Mouse (Mus musculus) forebrain, embryonic 11.5 days (tissue): ENCODE measurements around the gene Tshz3. TPM values are rescaled to one million over a fixed set of nuclear protein-coding genes. Genes with fewer than 3 reads are reported as not detected.
A peak's percentile ranks its signal among the peaks of the same experiment; 100 is the strongest.

Experiments used
- ATAC-seq: fragments of 200-750 bp; cut with Nextera tagmentation; replicated peaks from 2 replicates; pipeline ENCODE4 v1.8.0; 2017; ENCODE audit warnings: moderate TSS enrichment; ENCODE audit not compliant: low FRiP score
- DNase-seq: peaks from one replicate; pipeline ENCODE4 v3.0.0-alpha.2; 2017; ENCODE audit warnings: low spot score
- H3K27ac ChIP-seq: fragments of 300-500 bp; sonication (generic); 2 replicates; pipeline ENCODE4 v1.5.1; 2014; ENCODE audit warnings: low read depth, low read length
- H3K27me3 ChIP-seq: fragments of 300-500 bp; sonication (generic); 2 replicates; pipeline ENCODE4 v1.6.1; 2014; ENCODE audit warnings: mild to moderate bottlenecking, low read length, mixed read lengths; ENCODE audit not compliant: control insufficient read depth, insufficient read depth
- H3K36me3 ChIP-seq: fragments of 300-500 bp; sonication (generic); 2 replicates; pipeline ENCODE4 v1.6.1; 2014; ENCODE audit warnings: mild to moderate bottlenecking, low read length, moderate library complexity, mixed read lengths; ENCODE audit not compliant: control insufficient read depth, insufficient read depth
- H3K4me1 ChIP-seq: fragments of 300-500 bp; sonication (generic); replicated peaks from 2 replicates; pipeline ENCODE4 v1.6.1; 2014; ENCODE audit warnings: low read length, mixed read lengths; ENCODE audit not compliant: control insufficient read depth, insufficient read depth
- H3K4me2 ChIP-seq: fragments of 300-500 bp; sonication (generic); 2 replicates; pipeline ENCODE4 v1.6.1; 2014; ENCODE audit warnings: low read depth, mild to moderate bottlenecking, low read length, moderate library complexity, mixed read lengths; ENCODE audit not compliant: severe bottlenecking
- H3K4me3 ChIP-seq: fragments of 300-500 bp; sonication (generic); 2 replicates; pipeline ENCODE4 v1.5.1; 2014; ENCODE audit warnings: low read depth, low read length
- H3K9ac ChIP-seq: fragments of 300-500 bp; sonication (generic); 2 replicates; pipeline ENCODE4 v1.6.1; 2014; ENCODE audit warnings: low read length
- H3K9me3 ChIP-seq: fragments of 300-500 bp; sonication (generic); 2 replicates; pipeline ENCODE4 v1.6.1; 2016; ENCODE audit warnings: low read length, mixed read lengths; ENCODE audit not compliant: control insufficient read depth
- WGBS: fragments of 180-500 bp; shearing (Covaris S2); extraction: QIAGEN DNeasy Blood & Tissue Kit; methylation state at CpG from one replicate; pipeline ENCODE4 v1.1.7; 2014; 5-methylcytosine and 5-hydroxymethylcytosine counted together
- polyA plus RNA-seq: library from polyadenylated mRNA; unstranded; fragments of >200 nt; fragmentation: Nextera tagmentation; extraction: Ambion mirVana; gene quantifications from 2 replicates; pipeline ENCODE4 v1.2.1, GENCODE M21; 2014

The Tshz3 gene
- polyA plus RNA-seq, 1 experiment from 2014 or later, result 10.0 TPM

- no peaks in the 10 kb centered on the region for H3K27me3 ChIP-seq
- H3K4me2 ChIP-seq, result no peak overlapping the region
- no peaks in the 10 kb centered on the region for H3K9me3 ChIP-seq
- no peak overlapping the region for H3K4me3 ChIP-seq
- WGBS, result 30% methylated on average over 6 of the region's 6 CpGs
- no peak overlapping the region for H3K27ac ChIP-seq
- H3K4me1 ChIP-seq, result no peaks in the 10 kb centered on the region; the same call in 1 of the 2 replicates
- DNase-seq (no peak), ATAC-seq (0 out of 2 replicates have a peak, but pooled peaks have one; percentile 55)
- no peaks in the 10 kb centered on the region for H3K36me3 ChIP-seq
- no peak overlapping the region for H3K9ac ChIP-seq
These were observed 19.3 kb downstream of the Tshz3 start for GRCm38 (mm10) chr7:36717192-36717591.

GRCm38 (mm10) chr7:36720830-36721229 lies 22.9 kb downstream of the Tshz3 start:
- no peaks in the 10 kb centered on the region; the same call in 1 of the 2 replicates for H3K4me1 ChIP-seq
- H3K9ac ChIP-seq, result no peak overlapping the region
- H3K4me2 ChIP-seq, result no peak overlapping the region
- H3K4me3 ChIP-seq, result no peak overlapping the region
- ATAC-seq, result no peak
- no peaks in the 10 kb centered on the region for H3K36me3 ChIP-seq
- no peaks in the 10 kb centered on the region for H3K9me3 ChIP-seq
- H3K27me3 ChIP-seq, result no peaks in the 10 kb centered on the region
- H3K27ac ChIP-seq, result no peak overlapping the region
- 60% methylated on average over 9 of the region's 9 CpGs for WGBS
- no peak for DNase-seq

- Histone ChIP-seq H3K27ac (no peak overlapping the region), H3K9me3 (no peaks in the 10 kb centered on the region), H3K27me3 (no peaks in the 10 kb centered on the region), H3K4me3 (no peak overlapping the region), H3K4me1 (no peaks in the 10 kb centered on the region), H3K9ac (no peak overlapping the region), H3K36me3 (no peaks in the 10 kb centered on the region), H3K4me2 (no peak overlapping the region)
- ATAC-seq (no peak), DNase-seq (no peak)
- 81% methylated on average over 14 of the region's 14 CpGs for WGBS
These were observed 38.6 kb downstream of the Tshz3 start for GRCm38 (mm10) chr7:36736303-36737050.

DNA sequence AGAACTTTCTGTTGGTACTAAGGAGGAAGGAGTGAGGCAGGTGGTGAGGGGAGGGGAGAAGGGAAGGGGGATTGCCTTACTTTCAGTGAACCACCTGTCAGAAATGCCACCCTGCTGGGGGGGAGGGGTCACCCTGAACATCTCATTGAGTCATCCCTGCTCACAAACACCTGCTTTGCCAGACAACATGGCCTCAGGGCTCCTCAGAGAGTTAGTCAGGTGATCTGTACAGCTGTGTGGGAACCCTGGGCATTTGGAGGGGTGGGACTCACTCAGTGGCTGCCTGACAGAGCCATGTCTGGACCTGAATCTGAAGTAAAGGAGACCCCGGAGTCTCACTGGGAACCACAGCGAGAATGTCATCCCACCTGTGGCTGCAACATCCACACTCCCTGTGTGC lies 53.6 kb downstream of the Tshz3 start:
- Histone ChIP-seq H3K4me2 (no peak overlapping the region), H3K9ac (no peak overlapping the region), H3K9me3 (no peaks in the 10 kb centered on the region), H3K4me3 (no peak overlapping the region), H3K27ac (no peak overlapping the region), H3K4me1 (no peaks in the 10 kb centered on the region), H3K36me3 (no peaks in the 10 kb centered on the region), H3K27me3 (no peaks in the 10 kb centered on the region)
- DNase-seq, result peak; percentile 44
- no peak for ATAC-seq
- WGBS, result 81% methylated on average over 2 of the region's 2 CpGs

DNA sequence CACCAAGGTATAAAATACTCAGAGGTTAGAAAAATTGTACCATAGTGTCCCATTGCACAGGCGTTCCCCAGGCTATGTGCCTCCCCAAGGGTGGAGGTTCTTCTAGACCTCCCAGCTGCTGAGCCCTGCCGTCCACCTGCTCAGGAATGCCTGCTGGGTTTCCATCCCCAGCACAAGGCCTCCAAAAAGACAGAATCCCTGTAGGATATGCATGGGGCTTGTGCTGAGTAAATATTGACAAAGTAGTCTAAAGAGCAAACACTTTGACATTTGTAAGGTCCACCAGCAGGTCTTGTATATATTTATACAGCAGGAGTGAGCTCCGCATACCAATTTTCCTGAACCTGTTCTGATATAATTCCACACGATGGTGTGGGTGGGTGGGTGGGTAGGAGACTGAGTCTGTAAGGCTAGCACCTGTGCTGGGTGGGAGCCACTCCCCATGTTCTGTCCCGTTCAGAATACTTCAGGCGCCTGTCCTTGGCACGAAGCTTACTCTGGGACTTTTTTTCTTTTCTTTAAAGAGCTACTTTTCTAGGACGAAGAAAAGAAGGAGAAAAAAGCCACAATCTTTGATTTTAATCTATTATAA lies 69.7 kb downstream of the Tshz3 start:
- no peak overlapping the region for H3K4me3 ChIP-seq
- H3K4me2 ChIP-seq, result no peak overlapping the region
- no peak overlapping the region for H3K9ac ChIP-seq
- peaks cover 10% of the 10 kb centered on the region; the same call in 1 of the 2 replicates for H3K36me3 ChIP-seq
- H3K4me1 ChIP-seq, result no peaks in the 10 kb centered on the region
- no peak for DNase-seq
- no peaks in the 10 kb centered on the region for H3K9me3 ChIP-seq
- ATAC-seq, result no peak
- WGBS, result 86% methylated on average over 8 of the region's 8 CpGs
- H3K27me3 ChIP-seq, result no peaks in the 10 kb centered on the region
- H3K27ac ChIP-seq, result no peak overlapping the region

DNA sequence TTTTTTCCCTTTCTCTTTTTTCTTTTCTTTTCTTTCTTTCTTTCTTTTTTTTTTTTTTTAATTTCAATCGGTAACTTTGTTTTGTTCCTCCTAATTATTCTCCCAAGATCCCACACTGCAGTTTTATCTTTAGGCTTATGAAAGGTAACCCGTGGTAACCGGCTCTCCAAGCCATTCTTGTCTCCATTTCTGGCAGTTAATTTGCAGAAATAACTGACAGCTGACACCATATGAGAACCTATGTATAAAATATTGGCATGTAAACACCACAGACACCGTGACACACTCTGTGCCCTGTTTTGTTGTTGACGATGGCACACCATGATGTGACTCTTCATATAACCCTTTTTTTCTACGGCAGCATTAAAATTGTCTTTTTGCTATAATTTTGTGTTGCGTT lies 75.2 kb downstream of the Tshz3 start:
- no peak for DNase-seq
- Histone ChIP-seq H3K9me3 (no peaks in the 10 kb centered on the region), H3K4me3 (no peak overlapping the region), H3K9ac (no peak overlapping the region), H3K36me3 (peaks cover 10% of the 10 kb centered on the region; the same call in 1 of the 2 replicates), H3K4me1 (no peaks in the 10 kb centered on the region; the same call in 1 of the 2 replicates), H3K27ac (no peak overlapping the region), H3K27me3 (no peaks in the 10 kb centered on the region), H3K4me2 (no peak overlapping the region)
- WGBS, result 57% methylated on average over 7 of the region's 7 CpGs
- no peak for ATAC-seq

- no peak for DNase-seq
- no peak overlapping the region for H3K9ac ChIP-seq
- no peak for ATAC-seq
- H3K4me2 ChIP-seq, result no peak overlapping the region
- WGBS, result 87% methylated on average over 4 of the region's 4 CpGs
- no peak overlapping the region for H3K4me3 ChIP-seq
- no peaks in the 10 kb centered on the region for H3K36me3 ChIP-seq
- H3K27me3 ChIP-seq, result no peaks in the 10 kb centered on the region
- no peak overlapping the region for H3K27ac ChIP-seq
- H3K4me1 ChIP-seq, result no peaks in the 10 kb centered on the region; the same call in 1 of the 2 replicates
- no peaks in the 10 kb centered on the region for H3K9me3 ChIP-seq
These were observed 79.0 kb downstream of the Tshz3 start for GRCm38 (mm10) chr7:36776956-36777355.

DNA sequence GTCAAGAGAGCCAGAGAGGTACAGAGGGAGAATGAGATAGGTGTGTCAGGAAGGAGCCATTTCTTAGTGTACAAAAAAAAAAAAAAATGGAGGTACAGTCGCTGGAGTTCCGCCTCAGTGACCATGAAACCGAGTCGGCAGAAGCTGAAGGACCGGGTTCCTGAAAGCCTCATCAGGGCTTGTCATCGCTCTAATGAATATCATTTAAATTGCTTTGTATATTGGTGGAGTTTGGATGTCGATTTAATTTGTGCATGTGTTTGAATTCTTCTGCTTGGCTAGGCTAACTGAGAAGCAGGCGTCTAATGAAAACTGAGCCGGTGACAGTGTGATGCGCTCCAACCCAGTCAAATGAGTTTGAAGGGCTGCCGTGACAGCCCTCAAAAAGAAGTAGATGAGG lies 80.5 kb downstream of the Tshz3 start:
- Histone ChIP-seq H3K9ac (no peak overlapping the region), H3K4me2 (no peak overlapping the region), H3K9me3 (no peaks in the 10 kb centered on the region), H3K36me3 (no peaks in the 10 kb centered on the region), H3K27me3 (no peaks in the 10 kb centered on the region), H3K27ac (no peak overlapping the region), H3K4me3 (no peak overlapping the region), H3K4me1 (no peaks in the 10 kb centered on the region; the same call in 1 of the 2 replicates)
- ATAC-seq, result no peak
- no peak for DNase-seq
- WGBS, result 89% methylated on average over 11 of the region's 11 CpGs
